Mouse (Mus musculus) monocyte, adult 2 months (primary cell): ENCODE results near the gene Papolg.
"Not testable (repeated sequence)": the region's sequence is repeated elsewhere in the genome, so short reads cannot be mapped to it uniquely, and the experiment has no call there.

Experiments
- DNase-seq, 2 experiments: peaks; one replicate each; pipeline ENCODE4 v3.0.0; 2022; ENCODE audit warnings: low spot score in 2 of 2, low read depth in 1 of 2

The Papolg gene

DNA sequence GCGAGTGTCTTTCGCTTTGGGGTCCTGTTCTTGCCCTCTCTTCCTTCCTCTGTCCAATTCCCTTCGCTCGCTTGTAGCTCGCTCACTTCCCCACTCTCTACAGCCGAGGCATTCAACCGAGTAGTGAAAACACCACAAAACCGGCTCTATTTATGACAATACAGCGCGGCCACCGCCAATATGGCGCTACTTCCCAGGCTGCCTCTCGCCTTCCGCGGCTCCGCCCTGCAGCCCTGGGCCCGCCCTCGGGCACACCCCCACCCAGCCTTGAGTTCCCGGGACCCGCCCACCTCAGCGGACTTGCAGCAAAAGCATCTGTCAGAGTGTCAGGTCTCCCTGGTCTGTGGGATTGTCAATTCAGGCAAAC, at the start of gene Papolg:
Papolg (minus strand) TSS at position 194 of the 367 bp plus-strand sequence.
- peak; percentile 72 to 90 for DNase-seq

DNA sequence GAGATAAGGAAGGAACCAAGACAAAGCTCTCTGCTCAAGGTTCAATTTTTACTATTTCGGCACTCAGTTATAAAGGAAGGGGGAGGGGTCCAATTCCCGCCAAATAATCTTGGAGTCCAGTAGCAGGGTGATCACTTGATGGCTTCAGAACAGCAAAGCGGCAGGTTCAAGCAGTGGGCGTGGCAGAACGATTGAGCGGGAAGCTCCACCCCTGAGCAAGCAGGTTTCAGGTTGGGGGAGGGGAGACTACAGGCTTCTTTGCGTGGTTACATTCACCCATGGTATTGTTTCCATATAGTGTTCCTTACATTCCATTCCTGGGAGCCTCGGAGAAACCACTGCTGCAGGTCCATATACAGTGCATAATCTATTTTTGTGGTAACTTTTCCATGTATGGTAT, 33.1 kb upstream of the Papolg start:
- DNase-seq: not testable (repeated sequence)

- no peak for DNase-seq
These were observed 32.6 kb upstream of the Papolg start for GRCm38 (mm10) chr11:23927643-23928042.

- not testable (repeated sequence) for DNase-seq
These were observed 18.8 kb upstream of the Papolg start for GRCm38 (mm10) chr11:23913824-23914223.

DNA sequence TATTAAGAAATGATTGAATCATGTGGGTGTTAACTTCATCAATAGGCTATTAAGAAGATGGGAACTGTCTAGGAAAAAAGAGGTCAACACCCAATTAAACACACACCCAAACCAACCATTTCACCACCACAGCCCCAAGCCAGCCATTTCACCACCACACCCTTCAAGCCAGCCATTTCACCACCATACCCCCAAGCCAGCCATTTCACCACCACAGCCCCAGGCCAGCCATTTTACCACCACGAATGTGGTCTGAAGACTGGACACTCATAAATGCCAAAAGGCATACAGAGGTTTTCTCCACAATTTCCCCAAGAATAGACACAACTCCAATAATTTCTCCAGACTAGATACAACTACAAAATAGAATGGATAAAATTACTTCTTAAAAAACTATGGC, 8.9 kb upstream of the Papolg start:
- no peak for DNase-seq

DNA sequence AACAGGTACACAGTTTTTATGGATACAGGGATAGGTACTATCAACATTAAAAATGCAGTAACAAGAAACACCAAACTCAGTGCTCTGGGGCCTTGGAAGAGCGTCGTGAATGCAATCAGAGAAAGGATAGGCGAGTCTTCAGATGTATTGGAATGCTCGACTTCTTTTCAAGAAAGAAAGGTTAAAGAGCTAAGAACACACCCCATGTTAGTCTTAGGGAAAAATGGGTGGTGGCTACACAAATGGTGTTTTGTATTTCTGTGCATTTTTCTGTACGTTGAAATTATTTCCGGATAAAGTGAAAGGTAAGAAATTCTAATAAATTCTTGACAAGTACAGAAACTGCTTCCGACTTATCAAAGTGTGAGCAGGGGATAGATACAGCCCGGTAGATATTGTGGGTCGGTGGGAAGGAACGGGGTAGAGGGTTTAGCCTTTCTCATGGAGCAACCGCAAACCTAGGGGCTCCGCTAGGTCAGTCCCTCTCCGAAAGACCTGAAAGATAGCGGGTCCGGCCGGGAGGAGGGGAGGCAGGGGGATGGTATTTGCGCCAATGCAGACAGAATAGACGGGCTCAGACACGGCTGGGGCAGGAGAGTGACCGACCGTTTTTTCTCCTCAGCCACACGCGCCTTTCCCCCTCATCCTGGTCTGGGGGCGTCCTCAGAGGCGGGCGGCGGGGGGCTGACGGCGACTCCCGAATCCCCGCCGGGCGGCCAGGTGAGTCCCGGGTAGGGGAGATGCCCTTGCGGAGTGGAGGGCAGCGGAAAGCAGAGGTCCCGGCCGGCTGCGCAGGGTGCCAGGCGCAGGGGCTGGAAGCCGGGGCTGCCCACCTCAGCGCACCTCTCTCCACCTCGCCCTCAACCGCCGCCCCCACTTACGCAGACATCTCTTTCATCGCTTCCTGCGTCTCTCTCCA, 653 bp downstream of the Papolg start:
- no peak for DNase-seq

DNA sequence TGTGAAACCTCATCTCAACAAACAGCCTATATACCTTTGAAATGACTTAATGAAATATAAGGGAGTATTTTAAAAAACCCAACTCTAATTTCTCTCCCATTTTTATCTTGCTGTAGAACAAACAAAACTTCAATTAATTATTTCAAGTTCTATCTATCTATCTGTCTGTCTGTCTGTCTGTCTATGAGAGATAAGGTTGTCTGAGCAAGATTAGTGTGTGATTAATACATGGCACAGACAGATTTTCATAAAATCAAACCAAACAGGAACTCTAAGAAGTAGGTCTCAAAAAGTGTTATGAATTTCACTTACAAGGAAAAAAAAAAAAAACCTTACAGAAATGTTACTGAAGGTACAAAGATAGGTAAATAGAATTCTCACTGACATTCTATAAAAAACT, 1.5 kb downstream of the Papolg start:
- no peak for DNase-seq

DNA sequence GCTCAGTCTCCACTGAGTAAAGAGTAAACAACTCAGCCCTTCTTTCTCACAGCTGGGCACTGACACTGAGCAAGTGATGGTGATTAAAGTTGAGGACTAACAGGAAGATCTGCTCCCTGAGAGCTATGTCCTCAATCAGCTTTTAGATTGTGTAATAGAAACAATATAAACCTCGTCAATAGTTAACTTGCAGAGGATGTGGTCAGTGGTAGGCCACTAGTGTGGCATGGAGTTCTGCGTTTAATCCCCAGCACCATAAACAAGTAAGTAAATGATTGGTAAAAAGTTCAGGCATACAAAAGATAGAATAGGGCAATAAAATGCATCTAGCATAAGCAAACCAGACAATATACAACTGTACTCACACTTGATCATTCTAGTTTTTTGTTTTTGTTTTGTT, 30.7 kb downstream of the Papolg start:
- DNase-seq: no peak

DNA sequence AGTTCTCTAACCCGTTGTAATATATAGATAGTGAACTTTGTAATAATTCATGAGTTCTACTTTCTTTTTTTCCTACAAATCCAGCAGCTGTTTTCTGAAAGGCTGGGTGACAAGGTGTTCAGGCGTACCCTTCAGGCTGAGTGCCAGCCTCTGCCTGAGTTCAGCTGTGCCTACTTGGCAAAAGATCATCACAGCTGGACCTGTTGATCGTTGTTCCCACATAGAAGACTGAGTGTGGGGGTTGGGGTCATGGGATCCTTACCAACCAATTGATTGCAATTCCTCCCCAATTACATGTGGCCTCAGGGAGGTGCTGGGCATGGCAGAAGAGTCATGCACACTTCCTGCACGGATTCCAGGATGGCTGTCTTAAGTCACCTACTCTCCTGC, 38.3 kb downstream of the Papolg start:
- no peak for DNase-seq

DNA sequence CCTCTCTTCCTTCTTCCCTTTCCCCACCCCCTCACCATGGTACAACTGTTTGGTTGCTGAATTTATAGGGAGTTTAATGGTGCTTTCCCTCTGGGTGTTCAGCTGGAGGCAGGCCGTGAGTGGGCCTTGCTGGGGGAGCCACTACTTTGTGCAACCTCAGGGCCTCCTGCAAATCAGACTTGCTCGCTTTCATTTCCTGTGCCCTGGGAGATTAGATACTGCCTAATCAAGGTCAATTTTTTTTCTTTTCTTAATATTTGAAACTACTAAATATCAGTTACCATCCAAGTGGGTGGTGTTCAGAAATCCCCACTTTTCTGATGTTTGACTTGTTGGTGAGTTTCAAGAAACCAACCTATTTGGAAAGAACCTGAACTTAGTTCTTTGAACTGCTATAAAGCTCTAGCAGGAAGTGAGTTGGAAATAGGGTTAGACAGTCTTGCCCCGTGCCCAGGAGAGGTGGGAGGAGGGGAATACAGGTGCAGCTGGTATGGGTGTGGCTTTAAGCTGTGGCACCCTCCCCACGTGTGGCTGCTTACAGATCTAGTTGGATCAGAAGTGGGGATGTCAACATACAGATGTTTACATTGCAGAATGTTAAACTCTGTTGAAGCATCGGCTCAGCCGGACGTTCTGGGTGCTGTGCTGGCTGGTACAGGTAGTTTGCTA, 38.9 kb downstream of the Papolg start:
- DNase-seq: no peak

GRCm38 (mm10) chr11:23855182-23855802, 39.8 kb downstream of the Papolg start:
- DNase-seq: peak; percentile 17 to 47

GRCm38 (mm10) chr11:23853306-23853705, 41.7 kb downstream of the Papolg start:
- DNase-seq: no peak

- peak in 1 of 2 experiments; percentile 35 for DNase-seq
These were observed 48.8 kb downstream of the Papolg start for GRCm38 (mm10) chr11:23846016-23846815.

- peak in 1 of 2 experiments; percentile 32 for DNase-seq
These were observed 71.8 kb downstream of the Papolg start for GRCm38 (mm10) chr11:23823244-23823643.

- peak; percentile 32 to 33 for DNase-seq
These were observed 73.4 kb downstream of the Papolg start for GRCm38 (mm10) chr11:23821652-23822051.

- no peak for DNase-seq
These were observed 74.1 kb downstream of the Papolg start for GRCm38 (mm10) chr11:23820977-23821376.

- DNase-seq: no peak
These were observed 76.3 kb downstream of the Papolg start for GRCm38 (mm10) chr11:23818745-23819144.
